Mouse (Mus musculus) megakaryocyte, embryonic 14.5 days (primary cell): ENCODE results near the gene Flt1. TPM values are rescaled to one million over a fixed set of nuclear protein-coding genes. Genes with fewer than 3 reads are reported as not detected.
A peak's percentile ranks its signal among the peaks of the same experiment; 100 is the strongest.

Experiments
- H3K27me3 ChIP-seq: replicated peaks from 2 replicates; pipeline ENCODE3; 2012; ENCODE audit warnings: inconsistent platforms
- H3K36me3 ChIP-seq: replicated peaks from 2 replicates; pipeline ENCODE3; 2012; ENCODE audit warnings: low read length, inconsistent platforms, mixed read lengths
- H3K4me1 ChIP-seq: 2 replicates; pipeline ENCODE4 v1.6.1; 2012; ENCODE audit warnings: inconsistent platforms
- H3K4me3 ChIP-seq: replicated peaks from 2 replicates; pipeline ENCODE3; 2012; ENCODE audit warnings: moderate library complexity, mild to moderate bottlenecking, inconsistent platforms
- H3K9me3 ChIP-seq: 2 replicates; pipeline ENCODE4 v1.6.1; 2012; ENCODE audit warnings: inconsistent platforms
- FLI1 ChIP-seq: IDR thresholded peaks from 2 replicates; pipeline ENCODE4 v1.6.1; 2012; ENCODE audit warnings: low read length, inconsistent platforms, mixed read lengths
- GATA1 ChIP-seq: IDR thresholded peaks from 3 replicates; pipeline ENCODE4 v1.6.1; 2012; ENCODE audit warnings: mixed read lengths, low read length, inconsistent platforms, borderline replicate concordance
- polyA plus RNA-seq: library from polyadenylated mRNA; stranded (reverse); fragments of >175 nt; gene quantifications from 2 replicates; pipeline ENCODE4 v1.2.3, GENCODE M21; 2012; ENCODE audit warnings: low replicate concordance; ENCODE audit not compliant: insufficient read depth

Flt1 gene
- polyA plus RNA-seq, 1 experiment, result 0.36 TPM

GRCm38 (mm10) chr5:147726701-147727393, 1.0 kb upstream of the Flt1 start:
- Histone ChIP-seq H3K4me1 (peaks cover 52% of the 10 kb centered on the region), H3K36me3 (no peaks in the 10 kb centered on the region), H3K4me3 (no peak overlapping the region), H3K9me3 (peaks cover 15% of the 10 kb centered on the region), H3K27me3 (peaks cover 87% of the 10 kb centered on the region)
- TF ChIP-seq FLI1 (no peak), GATA1 (no peak)

- H3K27me3 ChIP-seq, result peaks cover 77% of the 10 kb centered on the region
- H3K4me3 ChIP-seq, result peak overlapping the region; percentile 92
- peaks cover 12% of the 10 kb centered on the region for H3K9me3 ChIP-seq
- no peaks in the 10 kb centered on the region for H3K36me3 ChIP-seq
- H3K4me1 ChIP-seq, result peaks cover 69% of the 10 kb centered on the region
- TF ChIP-seq GATA1 (no peak), FLI1 (no peak)
Measured at GRCm38 (mm10) chr5:147724945-147725830, 623 bp downstream of the Flt1 start.

- Histone ChIP-seq H3K36me3 (no peaks in the 10 kb centered on the region), H3K9me3 (peaks cover 6% of the 10 kb centered on the region), H3K27me3 (peaks cover 74% of the 10 kb centered on the region), H3K4me1 (peaks cover 71% of the 10 kb centered on the region), H3K4me3 (peak overlapping the region; percentile 64)
- no peak for TF ChIP-seq FLI1
- TF ChIP-seq GATA1, result no peak
Measured at GRCm38 (mm10) chr5:147724391-147724790, 1.4 kb downstream of the Flt1 start.

- Histone ChIP-seq H3K27me3 (peaks cover 73% of the 10 kb centered on the region), H3K4me1 (peaks cover 76% of the 10 kb centered on the region), H3K4me3 (peak overlapping the region; percentile 71), H3K9me3 (peaks cover 6% of the 10 kb centered on the region), H3K36me3 (no peaks in the 10 kb centered on the region)
- TF ChIP-seq GATA1 (no peak), FLI1 (no peak)
Measured at GRCm38 (mm10) chr5:147723811-147724210, 2.0 kb downstream of the Flt1 start.

DNA sequence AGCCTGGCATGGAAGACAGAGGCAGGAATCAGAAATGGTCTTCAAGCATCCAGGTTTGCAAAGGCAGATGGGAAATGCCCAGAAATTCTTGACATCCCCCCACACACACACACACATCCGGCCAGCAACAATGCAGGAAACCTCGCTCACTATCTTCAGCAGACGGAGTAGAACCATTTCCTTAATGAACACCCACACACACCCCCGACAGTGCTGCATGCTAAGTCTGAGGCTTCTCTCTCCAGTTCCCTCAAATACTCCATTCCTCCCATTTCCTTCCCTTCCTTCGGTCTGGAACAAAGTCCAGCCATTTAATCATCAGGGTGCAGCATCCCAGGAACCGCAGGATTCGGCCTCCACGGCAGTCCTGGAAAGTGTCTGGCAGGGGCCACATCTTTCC, 4.4 kb downstream of the Flt1 start:
- peaks cover 74% of the 10 kb centered on the region for H3K27me3 ChIP-seq
- H3K36me3 ChIP-seq, result no peaks in the 10 kb centered on the region

DNA sequence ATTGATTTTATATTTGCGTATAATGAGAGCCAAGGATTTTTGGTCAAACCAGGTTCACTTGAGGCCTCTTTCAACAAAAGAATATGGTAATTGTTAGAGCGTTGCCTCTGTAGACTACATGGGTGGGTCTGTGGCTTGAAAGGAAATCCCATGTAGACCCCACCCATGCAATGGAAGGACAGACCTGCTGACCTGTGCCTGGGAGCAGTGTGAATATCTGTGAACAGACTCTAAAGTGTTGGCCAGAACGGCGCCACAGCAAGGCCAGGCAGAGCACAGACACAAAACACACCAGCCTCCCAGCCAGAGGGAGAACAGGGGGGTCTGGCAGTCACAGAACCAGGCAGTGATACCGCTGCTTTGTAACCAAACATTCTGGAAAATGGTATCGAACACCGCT, 7.5 kb downstream of the Flt1 start:
- H3K27me3 ChIP-seq, result peaks cover 63% of the 10 kb centered on the region

More for the DNA sequence above, 4.4 kb downstream of the Flt1 start:
- peaks cover 68% of the 10 kb centered on the region for H3K4me1 ChIP-seq
- H3K9me3 ChIP-seq, result no peaks in the 10 kb centered on the region; the same call in 1 of the 2 replicates
- peak; percentile 78; the same call in 1 of the 2 replicates for TF ChIP-seq FLI1
- TF ChIP-seq GATA1, result 0 out of 3 replicates have a peak, but pooled peaks have one; percentile 74
- H3K4me3 ChIP-seq, result peak overlapping the region; percentile 89

DNA sequence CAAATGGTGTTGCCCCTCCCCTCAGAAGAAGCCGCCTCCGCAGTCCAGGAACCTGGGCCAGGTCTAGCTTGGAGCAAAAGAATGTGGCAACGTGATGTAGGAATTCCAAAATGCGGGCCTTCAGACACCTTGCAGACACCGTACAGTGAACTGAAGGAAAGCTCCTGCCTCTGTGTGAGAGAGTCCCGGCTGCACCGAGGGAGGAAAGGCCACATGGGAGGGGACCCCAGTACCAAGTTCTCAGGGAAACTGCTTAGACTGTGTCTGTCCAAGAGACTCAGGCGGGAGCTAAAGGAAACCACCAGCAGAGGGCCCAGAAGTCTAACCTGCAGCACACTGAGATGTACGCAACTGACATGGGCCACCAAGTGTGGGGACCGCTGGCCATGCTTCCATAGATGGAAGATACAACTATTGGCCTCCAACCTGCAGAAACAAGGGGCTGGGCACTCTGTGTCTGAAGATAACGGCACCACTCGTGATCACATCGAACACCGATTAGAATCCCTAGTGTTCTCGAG, 9.1 kb downstream of the Flt1 start:
- peaks cover 5% of the 10 kb centered on the region for H3K9me3 ChIP-seq
- H3K4me1 ChIP-seq, result peaks cover 30% of the 10 kb centered on the region
- no peaks in the 10 kb centered on the region for H3K36me3 ChIP-seq
- peaks cover 65% of the 10 kb centered on the region for H3K27me3 ChIP-seq
- H3K4me3 ChIP-seq, result no peak overlapping the region
- TF ChIP-seq GATA1, result no peak
- TF ChIP-seq FLI1, result no peak

More for the DNA sequence above, 7.5 kb downstream of the Flt1 start:
- Histone ChIP-seq H3K9me3 (peaks cover 5% of the 10 kb centered on the region), H3K4me3 (no peak overlapping the region), H3K4me1 (peaks cover 39% of the 10 kb centered on the region), H3K36me3 (no peaks in the 10 kb centered on the region)
- TF ChIP-seq FLI1, result no peak
- TF ChIP-seq GATA1, result no peak

GRCm38 (mm10) chr5:147716276-147716675, 9.5 kb downstream of the Flt1 start:
- H3K9me3 ChIP-seq, result peaks cover 5% of the 10 kb centered on the region
- no peaks in the 10 kb centered on the region for H3K36me3 ChIP-seq
- H3K27me3 ChIP-seq, result peaks cover 70% of the 10 kb centered on the region
- TF ChIP-seq GATA1 (no peak), FLI1 (no peak)
- no peak overlapping the region for H3K4me3 ChIP-seq
- H3K4me1 ChIP-seq, result peaks cover 28% of the 10 kb centered on the region

DNA sequence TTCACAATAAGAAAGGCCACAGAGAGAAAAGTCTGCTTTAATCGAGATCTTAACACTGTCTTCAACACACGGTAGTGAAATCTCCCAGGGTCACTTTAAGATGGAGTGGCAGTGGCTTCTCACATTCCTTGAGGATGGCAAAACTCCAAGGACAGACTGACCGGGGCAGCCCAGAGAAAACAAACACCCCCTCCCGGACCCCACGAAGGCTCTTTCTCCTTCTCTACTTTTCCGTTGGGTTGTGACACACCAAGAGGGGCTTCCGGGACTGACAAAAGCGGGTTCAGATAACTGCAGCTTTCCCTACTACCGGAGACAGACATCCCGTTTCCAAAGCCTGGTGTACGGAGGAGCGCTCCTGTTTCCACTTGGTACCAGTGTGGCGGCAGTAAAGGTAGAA, 10.4 kb downstream of the Flt1 start:
- TF ChIP-seq GATA1 (no peak), FLI1 (no peak)
- H3K4me1 ChIP-seq, result peaks cover 19% of the 10 kb centered on the region
- H3K36me3 ChIP-seq, result no peaks in the 10 kb centered on the region
- H3K4me3 ChIP-seq, result no peak overlapping the region
- H3K9me3 ChIP-seq, result peaks cover 6% of the 10 kb centered on the region
- peaks cover 77% of the 10 kb centered on the region for H3K27me3 ChIP-seq

DNA sequence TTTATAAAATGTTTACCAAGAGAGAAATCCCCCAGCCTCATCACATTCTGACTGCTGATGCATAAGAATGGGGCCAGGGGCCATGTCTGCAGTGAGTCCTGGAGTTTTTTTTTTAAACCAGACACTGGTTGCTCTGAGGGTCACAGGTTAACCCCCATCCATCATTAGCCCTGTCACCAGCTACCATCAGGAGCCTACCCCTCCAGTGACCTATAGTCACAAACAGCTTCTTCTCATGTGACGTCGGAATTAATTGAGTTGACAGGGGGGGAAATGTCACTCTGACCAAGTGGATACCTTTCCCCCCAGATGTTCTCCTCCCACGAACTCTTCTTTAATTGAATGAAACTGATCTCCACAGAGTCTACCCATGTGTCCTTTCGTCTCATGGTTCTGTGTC, 17.3 kb downstream of the Flt1 start:
- TF ChIP-seq GATA1, result no peak
- TF ChIP-seq FLI1, result no peak
- Histone ChIP-seq H3K9me3 (peaks cover 17% of the 10 kb centered on the region), H3K4me3 (no peak overlapping the region), H3K36me3 (no peaks in the 10 kb centered on the region), H3K4me1 (peaks cover 15% of the 10 kb centered on the region), H3K27me3 (peaks cover 42% of the 10 kb centered on the region)
